Mouse (Mus musculus) activated CD4-positive, CD25-positive, alpha-beta regulatory T cell (primary cell): ENCODE data around the gene Anxa6. TPM values are rescaled to one million over a fixed set of nuclear protein-coding genes. Genes with fewer than 3 reads are reported as not detected.

Source experiments
- polyA plus RNA-seq, 2 experiments: library from polyadenylated mRNA; unstranded; fragments of 100-300 nt; shearing (Covaris generic); gene quantifications; one replicate each; pipeline ENCODE4 v1.2.1; 2017

Anxa6 gene
- polyA plus RNA-seq, result 100 to 1,000 TPM; 555 to 738 TPM

GRCm38 (mm10) chr11:55033040-55033660 is at the start of gene Anxa6:
TSS of gene Anxa6 (minus strand) at chr11:55033445.

GRCm38 (mm10) chr11:55077331-55078231 is 44.3 kb upstream of the Anxa6 start, which contains the start of gene Ccdc69:
TSS of gene Ccdc69 (minus strand) at chr11:55078131.

DNA sequence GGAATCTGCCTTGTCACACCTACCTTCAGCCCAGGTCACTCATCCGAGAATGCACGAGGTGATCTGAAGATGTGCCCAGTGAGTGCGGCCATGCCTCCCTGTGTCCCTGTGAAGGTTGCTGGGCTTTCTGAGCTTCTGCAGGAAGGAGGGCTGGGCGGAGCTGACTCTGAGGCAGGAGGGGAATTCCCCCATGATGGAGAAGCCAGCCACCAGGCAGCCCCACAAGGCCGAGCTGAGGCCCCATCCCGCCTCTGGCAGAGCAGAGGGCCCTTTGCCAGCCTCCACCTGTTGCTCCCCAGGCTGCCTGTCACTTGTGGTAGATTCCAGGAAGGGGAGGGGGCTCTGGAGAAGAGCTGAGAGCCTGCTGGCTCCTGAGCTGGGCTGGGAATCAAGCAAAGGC is 70.4 kb downstream of the Anxa6 start, which contains the start of gene Tnip1:
TSS of gene Tnip1 (minus strand) at position 108 of the 400 bp plus-strand sequence.

Other genes with a start within 250 kb of the Anxa6 start
- 100 to 1,000 TPM; 301 to 427 TPM for gene Cdc42se2, start 245.8 kb downstream of the Anxa6 start, polyA plus RNA-seq
- 10 to 100 TPM in 1 of 2 experiments, 1 to 10 TPM in 1; 2.5 to 10.3 TPM for gene Lyrm7, start 172.5 kb downstream of the Anxa6 start, polyA plus RNA-seq
- 100 to 1,000 TPM; 374 to 388 TPM for gene Hint1, start 167.1 kb downstream of the Anxa6 start, polyA plus RNA-seq
- 1 to 10 TPM; 1.3 to 1.4 TPM for gene Gpx3, start 131.0 kb downstream of the Anxa6 start, polyA plus RNA-seq
- 100 to 1,000 TPM in 1 of 2 experiments, 10 to 100 TPM in 1; 82.9 to 136 TPM for gene Tnip1, start 70.5 kb downstream of the Anxa6 start, polyA plus RNA-seq
- 10 to 100 TPM; 60.5 to 88.5 TPM for gene Ccdc69, start 44.7 kb upstream of the Anxa6 start, polyA plus RNA-seq
- 100 to 1,000 TPM in 1 of 2 experiments, 10 to 100 TPM in 1; 89.6 to 186 TPM for gene Gm2a, start 64.7 kb upstream of the Anxa6 start, polyA plus RNA-seq
- under 1 TPM; 0.22 to 0.86 TPM for gene Slc36a3, start 118.3 kb upstream of the Anxa6 start, polyA plus RNA-seq
- under 1 TPM in 1 of 2 experiments, not detected in 1; 0.21 TPM for gene Slc36a2, start 151.6 kb upstream of the Anxa6 start, polyA plus RNA-seq
- gene Slc36a1, start 170.9 kb upstream of the Anxa6 start, polyA plus RNA-seq, result 1 to 10 TPM; 1.9 to 2.1 TPM